Mouse (Mus musculus) adrenal gland, postnatal 25 days (tissue): ENCODE data around the gene Nfkbia. TPM values are rescaled to one million over a fixed set of nuclear protein-coding genes. Genes with fewer than 3 reads are reported as not detected.

ENCODE experiments used
- DNase-seq: peaks from one replicate; pipeline ENCODE4 v3.0.0; 2021; ENCODE audit warnings: mixed read lengths
- long read RNA-seq: library from polyadenylated mRNA; stranded (forward); transcript quantifications from one replicate; pipeline ENCODE4 v2.0.0, GENCODE M21; 2021
- total RNA-seq: library from RNA; stranded (reverse); gene quantifications from 2 replicates; pipeline ENCODE4 v1.2.3, GENCODE M21; 2021

Gene Nfkbia
- 74.3 and 77.9 TPM in 2 replicates for total RNA-seq
- long read RNA-seq, transcript Nfkbia-201 (6 exons, 1,578 nt) = major isoform, 69 of 80 reads
- long read RNA-seq, partial matches to known transcripts = 3 of 80 reads
- long read RNA-seq, other reads (novel, unspliced or antisense) = 8 of 80 reads

DNA sequence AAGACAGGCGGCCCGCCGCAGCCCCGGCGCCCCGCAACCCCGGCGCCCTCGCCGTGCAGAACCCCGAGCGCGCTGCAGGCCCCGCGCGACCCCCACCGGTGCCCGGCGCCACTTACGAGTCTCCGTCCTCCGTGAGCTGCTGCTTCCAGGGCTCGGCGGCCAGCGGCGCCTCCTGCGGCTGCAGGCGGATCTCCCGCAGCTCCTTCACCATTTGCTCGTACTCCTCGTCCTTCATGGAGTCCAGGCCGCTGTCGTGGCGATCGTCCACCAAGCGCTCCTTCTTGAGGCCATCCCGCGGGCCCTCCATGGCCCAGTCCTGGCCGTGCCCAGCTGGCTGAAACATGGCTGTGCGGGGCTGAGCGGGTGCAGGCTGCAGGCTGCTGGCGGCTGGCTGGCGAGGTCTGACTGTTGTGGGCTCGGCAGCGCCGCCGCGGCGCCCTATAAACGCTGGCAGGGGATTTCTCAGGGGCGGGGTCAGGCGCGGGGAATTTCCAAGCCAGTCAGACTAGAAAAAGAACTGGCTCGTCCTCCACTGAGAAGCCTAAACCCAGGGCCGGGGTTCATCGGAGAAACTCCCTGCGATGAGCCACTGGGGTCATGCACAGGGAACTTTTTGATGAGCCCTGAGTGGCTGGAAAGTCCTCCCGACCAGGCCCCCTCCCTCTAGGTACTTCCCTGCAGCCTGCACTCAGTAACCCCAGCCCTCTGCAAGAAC lies at the start of gene Nfkbia:
Nfkbia (minus strand) TSS at position 464 of the 715 bp plus-strand sequence.
- peak; percentile 96 for DNase-seq

DNA sequence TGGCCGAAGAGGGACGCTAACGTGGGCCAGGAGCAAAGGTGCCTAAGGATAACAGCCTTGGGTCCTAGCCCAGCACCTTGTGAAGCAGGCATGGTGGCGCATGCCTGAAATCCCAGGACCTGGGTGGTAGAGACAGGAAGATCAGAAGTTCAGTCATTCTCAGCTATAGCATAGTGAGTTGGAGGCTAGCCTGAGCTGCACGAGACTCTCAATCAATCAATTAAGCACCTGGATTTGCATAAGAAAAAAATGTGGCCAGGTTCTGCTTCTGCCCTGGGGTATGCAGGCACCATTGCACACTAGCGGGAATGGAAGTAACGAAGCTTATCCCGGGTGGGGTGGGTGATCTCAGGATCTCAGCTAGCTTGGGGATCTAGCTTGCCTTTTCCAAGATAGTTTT lies 46.7 kb upstream of the Nfkbia start:
- DNase-seq = no peak

DNA sequence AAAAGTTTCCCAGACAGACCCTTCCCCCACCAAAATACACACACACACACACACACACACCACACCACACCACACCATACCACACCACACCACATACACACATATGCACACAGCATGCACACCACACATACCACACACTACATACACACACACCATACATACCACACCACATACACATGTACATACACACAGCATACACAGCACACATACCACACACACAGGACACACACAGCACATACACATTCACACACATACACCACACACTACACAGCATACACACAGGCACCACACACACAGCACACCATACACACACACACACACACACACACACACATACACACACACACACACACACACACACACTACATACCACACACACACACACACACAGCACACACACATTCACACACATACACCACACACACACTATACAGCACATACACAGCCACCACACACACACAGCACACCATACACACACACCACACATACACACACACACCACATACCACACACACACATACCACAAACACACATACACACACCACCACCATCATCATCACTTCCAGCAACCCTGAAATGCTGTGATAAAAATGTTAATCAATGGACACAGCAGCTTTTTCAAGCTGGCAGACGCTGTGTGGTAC lies 46.0 kb upstream of the Nfkbia start:
- no peak for DNase-seq

DNA sequence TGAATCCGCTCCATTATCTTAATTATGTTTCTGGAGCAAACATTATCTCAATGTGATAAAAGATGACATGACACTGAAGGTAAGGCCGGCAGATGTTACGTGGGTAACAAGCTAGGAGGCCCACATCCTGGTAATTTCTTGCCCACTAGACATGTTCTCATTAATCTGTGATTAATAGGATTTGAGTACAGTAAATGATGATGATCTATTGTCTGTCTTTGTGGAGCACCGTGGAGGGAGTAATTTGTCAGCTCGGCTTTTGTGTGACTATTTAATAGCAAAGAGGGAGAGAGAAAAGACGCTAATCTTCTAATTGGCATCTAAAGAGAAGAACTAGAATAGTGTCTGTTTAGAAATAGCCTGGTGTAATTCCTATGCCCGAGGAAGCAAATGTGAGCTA lies 45.3 kb upstream of the Nfkbia start:
- no peak for DNase-seq

DNA sequence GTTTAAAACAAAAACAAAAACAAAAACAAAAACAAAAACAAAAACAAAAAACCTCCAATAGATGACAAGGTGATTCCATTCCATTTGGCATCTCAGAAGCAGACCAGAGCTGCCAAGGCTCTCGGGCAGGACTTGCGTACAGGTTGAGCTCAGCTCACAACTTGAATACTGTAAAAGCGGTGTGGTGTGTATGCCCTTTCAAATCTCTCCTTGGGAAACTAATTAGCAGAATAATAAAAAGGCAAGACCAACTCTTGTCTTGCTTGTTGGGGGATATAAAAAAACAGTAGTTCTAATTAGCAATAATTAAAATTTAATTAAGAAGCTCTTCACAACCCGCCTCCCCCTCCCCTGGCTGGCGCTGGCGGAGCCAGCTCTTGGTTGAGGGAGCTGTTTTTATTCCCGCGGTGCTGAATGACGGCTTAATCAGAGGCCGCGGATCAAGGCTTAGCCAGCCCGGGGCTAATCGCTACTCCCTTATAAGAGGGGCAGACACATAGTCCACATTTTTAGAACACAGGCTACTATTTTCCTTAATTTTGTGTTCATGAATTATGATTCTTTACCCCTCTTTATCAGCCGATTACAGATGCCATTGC lies 44.2 kb upstream of the Nfkbia start:
- peak; percentile 16 for DNase-seq

DNA sequence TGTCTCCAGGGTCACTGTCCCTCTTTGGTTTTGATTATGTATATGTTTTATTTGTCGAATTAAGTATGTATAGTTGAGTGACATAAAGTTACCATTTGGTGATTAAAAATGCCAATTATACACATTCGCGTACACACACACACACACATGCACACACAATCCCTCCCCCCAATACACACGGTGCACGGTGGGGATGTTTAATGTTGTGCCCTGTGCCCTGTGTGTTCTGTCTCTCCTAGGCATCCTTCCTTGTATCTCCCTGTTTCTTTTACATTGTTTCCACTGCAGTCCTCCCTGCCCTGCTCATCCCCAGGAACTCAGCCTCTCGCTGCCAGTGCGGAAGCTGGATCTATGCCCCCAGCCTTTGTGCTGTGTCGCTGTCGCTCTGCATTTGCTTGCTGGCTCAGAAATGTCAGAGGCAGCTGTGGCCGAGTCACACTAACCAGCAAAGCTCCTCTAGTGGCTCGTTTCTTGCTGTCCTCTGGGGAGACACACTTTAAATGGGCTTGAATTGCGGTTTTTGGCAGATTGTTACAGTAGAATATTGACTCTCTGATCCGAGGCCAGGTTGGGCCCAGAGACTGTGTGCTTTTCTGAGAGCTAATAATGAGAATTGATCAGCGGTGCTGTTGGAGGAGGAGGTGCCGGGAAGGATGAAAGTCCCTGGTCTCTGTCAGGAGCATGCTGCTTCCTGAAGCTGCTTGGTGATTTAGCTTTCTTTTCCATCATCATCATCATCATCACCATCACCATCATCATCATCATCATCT lies 34.7 kb upstream of the Nfkbia start:
- DNase-seq = no peak

DNA sequence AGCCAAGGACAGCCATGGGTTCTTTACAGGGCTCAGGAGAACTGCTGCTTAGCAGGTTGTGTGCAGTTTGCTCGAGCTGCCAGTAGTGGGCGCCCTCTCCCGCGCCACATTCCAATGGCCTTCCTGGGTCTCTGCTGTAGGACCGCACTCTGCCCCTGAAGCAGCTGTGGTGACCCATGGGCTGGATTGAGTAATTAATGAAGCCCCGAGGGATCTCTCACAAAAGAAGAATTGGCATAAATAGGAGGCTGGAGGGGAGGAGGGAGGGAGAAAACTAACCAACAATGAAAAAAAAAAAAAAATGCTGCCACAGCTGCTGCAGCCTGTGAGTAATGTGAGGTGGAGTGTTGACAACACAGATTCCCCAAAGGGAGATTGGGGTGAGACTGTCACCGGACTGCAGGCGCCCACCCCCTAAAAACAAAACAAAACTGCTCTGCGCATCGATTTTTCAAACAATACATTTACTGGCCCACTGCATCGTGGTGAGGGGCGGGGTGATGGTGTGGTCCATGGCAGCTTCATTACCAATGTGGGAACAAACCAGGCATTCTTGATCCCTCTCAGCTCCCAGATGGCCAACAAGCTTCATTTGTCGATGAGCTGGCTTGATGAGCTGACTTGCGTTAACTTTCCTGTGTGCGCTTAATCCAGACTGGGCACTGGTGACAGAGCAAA lies 25.8 kb upstream of the Nfkbia start:
- peak; percentile 52 for DNase-seq

DNA sequence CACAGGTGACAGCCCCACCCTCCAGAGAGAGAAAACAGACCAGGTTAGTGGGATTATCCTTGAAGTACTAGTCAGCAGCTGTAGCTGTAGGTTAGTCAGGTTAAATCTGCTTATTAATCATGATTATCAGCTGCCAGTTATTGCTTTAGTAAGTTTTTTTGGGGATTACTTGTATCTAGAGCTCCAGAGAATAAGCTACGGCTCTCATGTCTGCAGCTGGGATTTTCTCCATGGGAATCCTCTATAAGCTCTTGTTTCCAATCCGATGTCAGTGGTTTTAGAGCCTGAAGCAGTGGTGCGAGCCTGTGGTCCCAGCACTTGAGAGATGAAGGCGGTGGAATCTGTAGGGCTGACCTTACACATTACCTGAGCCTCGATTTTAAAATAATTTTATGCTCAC lies 16.4 kb upstream of the Nfkbia start:
- no peak for DNase-seq

DNA sequence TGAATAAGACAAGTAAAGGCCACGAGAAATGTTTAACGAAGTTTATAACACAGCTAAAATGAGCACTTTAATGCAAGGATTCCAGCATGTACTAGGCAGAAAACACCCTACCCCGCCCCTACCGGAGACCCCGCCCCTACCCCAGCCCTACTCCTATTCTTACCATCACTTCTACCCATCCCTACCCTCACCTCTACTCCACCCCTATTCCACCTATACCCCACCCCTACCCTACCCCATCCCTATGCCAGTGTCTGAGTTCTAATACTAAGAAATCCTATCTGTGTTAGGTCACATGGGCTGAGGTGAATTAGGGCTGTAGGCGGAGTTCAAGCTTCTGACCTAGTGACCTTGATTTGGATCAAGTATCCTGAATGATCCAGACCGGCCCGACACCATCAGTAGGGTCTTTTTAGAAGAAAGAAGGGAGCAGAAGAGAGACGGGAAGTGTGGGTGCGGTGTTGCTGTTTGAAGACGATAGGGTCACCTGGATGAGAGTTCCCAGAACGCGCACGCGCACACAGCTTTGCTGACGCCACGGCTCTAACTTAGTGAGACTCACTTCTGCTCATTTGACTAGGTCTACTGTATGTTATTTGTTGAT lies 15.0 kb upstream of the Nfkbia start:
- DNase-seq = no peak

DNA sequence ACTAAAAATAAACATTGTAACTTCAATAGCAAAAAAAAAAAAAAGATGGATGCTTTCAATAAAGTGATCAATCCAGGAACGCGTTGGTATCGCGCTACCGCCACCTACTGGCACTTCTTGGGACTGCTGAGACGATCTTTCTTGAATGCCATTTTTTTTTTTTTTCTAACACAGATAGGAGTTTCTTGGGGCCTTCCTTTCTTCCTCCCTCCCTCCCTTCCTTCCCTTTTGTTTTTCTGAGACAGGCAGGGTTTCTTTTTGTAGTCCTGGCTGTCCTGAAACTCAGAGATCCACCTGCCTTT lies 13.5 kb upstream of the Nfkbia start:
- DNase-seq = peak; percentile 54

DNA sequence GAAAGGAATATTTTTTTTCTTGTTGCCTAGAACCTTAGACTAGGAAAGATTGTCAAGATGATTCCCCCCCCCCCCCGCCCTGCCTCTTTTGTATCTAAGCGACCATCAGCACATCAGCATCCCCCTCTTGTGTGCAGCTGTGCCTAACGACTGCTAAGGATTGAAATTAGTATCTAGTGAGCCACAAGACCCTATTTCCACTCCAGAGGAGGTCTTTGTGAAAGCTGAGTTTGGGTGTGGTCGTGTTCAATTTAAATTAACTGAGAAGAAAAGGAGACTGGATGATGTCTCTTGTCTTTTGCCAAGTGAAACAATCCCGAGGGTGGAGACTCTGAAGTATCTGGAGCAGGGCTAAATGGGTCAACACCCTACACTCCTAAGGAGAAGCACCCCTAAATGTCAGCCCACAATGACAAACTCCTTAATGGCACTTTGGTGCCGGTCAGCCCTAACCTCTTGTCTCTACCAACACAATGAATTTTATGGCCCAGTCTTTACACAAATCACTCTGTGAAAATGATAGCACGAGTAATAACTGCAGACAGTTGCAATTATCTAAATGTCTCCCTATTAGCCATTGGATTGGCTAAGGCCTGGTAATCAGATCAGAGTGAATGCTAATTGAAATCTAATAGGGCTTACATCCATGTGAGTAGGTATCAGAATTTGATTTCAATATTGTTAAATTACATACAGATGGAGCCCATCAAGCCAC lies 13.0 kb upstream of the Nfkbia start:
- DNase-seq = no peak

DNA sequence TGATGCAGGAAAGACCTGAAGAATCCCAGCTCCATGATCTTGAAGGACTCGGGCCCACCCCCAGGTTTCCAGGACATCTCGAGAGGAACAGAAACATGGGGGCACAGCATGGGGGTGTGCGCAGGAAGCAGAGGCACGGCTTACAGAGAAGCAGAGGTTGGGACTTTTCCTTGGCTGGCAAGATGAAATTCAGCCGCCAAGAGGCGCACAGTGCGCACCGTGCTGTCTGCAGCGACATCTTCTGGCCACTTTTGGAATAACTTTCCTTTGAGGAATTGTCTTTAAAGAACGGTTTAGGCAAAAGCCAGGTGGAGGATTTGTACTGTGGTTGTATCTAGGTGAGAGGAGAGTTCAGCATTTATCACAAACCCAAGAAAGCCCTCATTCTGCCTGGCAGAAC lies 6.6 kb upstream of the Nfkbia start:
- peak; percentile 64 for DNase-seq

DNA sequence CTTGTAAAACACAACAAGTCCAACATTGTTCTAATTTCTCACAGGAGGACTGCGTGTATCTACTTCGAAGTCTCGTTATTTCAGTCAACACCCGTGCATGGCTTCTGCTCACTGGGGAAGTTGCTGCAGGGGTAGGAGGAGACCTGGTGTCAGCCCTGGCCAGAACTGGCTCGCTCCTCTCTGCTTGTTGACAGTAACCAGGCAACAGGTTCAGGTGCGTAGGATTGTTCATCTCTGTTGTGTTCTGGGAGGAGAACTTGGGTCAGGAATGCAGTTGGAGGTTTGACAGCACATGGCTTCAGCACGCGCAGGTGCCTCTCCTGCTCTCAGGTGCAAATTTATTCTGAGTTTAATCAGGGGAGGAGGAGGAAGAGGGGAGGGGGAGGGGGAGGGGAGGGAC lies 5.3 kb upstream of the Nfkbia start:
- no peak for DNase-seq

DNA sequence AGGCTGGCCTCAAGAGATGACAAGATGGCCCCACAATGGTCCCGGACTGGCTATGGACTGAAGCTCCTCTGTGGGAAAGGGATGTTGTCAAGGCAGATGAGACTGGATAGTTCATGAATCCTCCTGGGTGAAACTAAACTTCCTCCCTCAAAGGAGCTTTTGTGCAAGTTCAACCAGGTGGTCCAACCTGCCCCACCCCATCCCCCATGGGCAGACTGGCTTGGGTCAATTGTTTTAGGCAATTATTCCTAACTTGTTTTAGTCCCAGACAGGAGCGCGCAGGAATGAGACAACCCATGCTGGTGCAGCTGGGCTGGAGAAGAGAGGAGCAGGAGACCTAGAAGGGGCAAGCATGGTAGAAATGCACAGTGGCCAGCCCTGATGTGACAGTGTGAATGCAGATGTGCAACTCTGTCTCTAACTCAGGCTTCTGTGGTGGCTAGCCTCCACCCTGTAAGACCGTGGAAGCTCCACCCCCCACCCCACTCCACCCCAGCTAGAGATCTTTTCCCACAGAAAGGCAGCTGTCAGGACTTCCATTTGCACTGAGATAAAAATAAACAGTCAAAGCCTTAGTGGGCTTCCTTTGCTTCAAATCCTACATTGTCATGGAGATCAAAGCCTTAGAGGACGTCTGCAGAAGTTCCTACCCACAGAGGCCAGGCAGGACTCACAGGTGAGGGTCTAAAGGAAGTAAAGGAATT lies 3.6 kb upstream of the Nfkbia start:
- DNase-seq = no peak

DNA sequence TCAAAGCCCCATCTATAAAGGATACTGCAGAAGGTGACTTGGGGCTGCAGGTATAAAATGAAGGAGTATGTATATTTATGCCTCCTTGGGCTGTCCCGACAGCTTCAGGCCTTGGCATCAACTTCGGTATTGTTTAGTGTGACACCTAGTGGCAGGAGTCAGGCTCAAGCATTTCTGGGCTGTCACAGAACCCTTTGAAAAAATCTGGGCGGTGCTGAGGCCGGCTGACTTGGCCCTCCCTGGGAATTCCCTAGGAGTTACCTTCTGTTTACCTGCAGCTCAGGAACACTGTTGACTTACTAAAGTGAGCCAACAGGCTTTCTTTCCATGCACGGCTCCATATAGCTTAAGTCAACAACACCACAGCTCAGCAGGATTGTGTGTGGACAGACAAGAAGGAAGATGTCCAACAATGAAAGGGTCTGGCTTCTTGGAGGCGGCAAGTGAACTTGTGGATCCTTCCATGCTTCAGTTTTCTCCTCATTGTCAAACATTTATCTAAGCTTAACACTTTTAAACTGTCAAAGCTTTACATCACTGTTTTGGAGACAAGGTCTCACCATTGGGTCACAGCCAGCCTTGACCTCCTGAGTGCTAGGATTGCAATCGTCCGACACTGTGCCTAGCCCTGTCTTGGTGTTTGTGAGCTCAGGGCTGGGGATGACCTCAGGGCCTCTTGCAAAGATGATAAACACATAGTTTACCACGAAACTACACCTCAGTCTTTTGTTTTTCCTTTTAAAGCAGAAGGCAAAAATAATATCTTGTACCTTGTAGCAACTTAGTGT lies 2.9 kb upstream of the Nfkbia start:
- peak; percentile 60 for DNase-seq

DNA sequence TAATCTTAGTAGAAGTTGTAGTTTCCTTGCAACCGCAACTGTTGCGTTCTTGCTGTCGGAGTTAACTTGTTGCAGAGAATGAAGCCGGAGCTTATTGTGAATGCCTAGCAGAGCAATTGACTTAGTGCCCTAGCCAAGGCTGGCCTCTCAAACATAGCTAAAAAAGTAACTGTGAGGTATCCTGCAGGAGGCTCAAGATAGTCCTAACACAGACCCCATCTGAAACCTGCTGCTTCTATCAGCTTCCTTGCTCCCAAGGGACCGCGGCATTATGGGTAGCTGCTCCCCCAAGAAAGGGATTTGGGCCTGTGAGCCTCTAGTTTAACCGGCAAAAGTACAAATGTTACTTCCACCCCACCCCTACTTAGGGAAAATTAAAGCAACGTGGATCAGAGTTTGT lies 934 bp upstream of the Nfkbia start:
- DNase-seq = no peak

DNA sequence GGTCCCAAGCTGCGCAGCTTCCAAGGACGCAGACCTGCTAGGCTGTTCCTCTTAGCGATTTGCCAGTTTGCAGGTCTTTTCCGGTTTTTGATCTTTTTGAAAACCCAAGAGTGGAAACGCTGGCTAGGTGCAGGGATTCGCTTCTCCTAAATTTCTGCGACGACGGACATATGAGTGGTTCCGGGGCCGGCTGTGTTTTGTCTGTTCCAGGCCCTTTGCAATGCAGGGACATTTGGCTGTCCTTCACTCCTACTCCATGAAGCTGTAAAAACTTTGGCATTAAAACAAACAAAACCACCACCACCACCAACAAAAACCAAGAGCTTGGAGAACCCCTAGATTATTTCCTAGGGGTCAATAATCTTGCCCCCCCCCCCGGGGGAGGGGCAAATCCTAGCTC lies 494 bp upstream of the Nfkbia start:
- peak; percentile 40 for DNase-seq

DNA sequence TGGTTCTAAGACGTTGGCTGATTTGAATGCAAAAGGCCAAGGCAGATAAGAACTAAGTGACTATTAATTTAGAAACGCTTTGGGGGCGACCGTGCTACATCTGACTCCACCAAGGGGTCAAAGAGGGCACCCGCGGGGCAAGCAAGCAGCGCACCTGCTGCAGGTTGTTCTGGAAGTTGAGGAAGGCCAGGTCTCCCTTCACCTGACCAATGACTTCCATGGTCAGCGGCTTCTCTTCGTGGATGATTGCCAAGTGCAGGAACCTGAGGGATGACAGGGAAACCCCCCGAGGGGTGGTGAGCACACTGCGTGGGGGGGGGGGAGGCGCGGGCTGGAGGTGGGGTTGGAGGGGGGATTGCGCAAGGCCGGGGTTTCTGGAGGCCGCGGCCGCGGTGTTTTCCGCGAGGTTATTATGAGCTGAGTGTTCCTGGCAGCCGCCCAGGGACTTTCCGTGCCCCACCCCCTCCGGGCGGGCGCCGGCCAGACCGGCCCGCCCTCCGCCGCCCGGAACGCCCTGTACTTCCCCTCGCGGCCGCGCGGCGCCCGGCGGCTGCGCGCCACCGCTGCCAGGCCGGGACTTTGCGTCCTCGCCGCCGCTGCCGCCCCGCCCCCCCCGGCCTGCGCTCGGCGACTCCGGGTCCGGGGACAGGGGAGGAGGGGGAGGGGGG lies 797 bp downstream of the Nfkbia start:
- peak; percentile 99 for DNase-seq
